In genomic region chr1:121567521-121568489, GRCm38 (mm10) we compare ENCODE assay signal across 8 mouse cellular contexts. TPM values are rescaled to one million over a fixed set of nuclear protein-coding genes. Genes with fewer than 3 reads are reported as not detected.
A peak's percentile ranks its signal among the peaks of the same experiment; 100 is the strongest.
DNase-seq lines count a peak whose midpoint lies in the region; ATAC-seq lines count a peak whose summit lies in the region.

Ddx18 (minus strand) TSS chr1:121567989.

- no peaks in the 10 kb centered on the region for H3K27me3 ChIP-seq in heart, embryonic 13.5 days (replicated peaks)
- H3K27me3 ChIP-seq in liver, embryonic 12.5 days (replicated peaks): no peaks in the 10 kb centered on the region
- H3K27me3 ChIP-seq in stomach, embryonic 15.5 days (replicated peaks): no peaks in the 10 kb centered on the region

- H3K27ac ChIP-seq in brown adipose tissue, adult 24 weeks (replicated peaks; ENCODE audit: low read depth, low read length): no peak within 1 kb of the TSS
- H3K27ac ChIP-seq in heart, embryonic 13.5 days (replicated peaks): 0 out of 2 replicates have a peak within 1 kb of the TSS, but pooled peaks have one; percentile 30
- H3K27ac ChIP-seq in liver, embryonic 12.5 days: peak within 1 kb of the TSS; percentile 45; the same call in 1 of the 2 replicates
- peak within 1 kb of the TSS; percentile 69 for H3K27ac ChIP-seq in stomach, embryonic 15.5 days

- peak; percentile 87 for ATAC-seq in heart, embryonic 13.5 days (ENCODE audit: extremely low read depth, insufficient number of reproducible peaks, low FRiP score, low TSS enrichment)
- ATAC-seq in liver, embryonic 12.5 days: peak; percentile 98
- ATAC-seq in stomach, embryonic 15.5 days (ENCODE audit: insufficient read depth, low FRiP score, low read depth): peak; percentile 97

- H3K4me2 ChIP-seq in heart, embryonic 13.5 days: peak within 1 kb of the TSS; percentile 86
- peak within 1 kb of the TSS; percentile 77 for H3K4me2 ChIP-seq in liver, embryonic 12.5 days
- H3K4me2 ChIP-seq in stomach, embryonic 15.5 days: peak within 1 kb of the TSS; percentile 54

- H3K4me1 ChIP-seq in brown adipose tissue, adult 24 weeks (ENCODE audit: control insufficient read depth, insufficient read depth, insufficient read length, low read length): no peaks in the 10 kb centered on the region; the same call in 1 of the 2 replicates
- H3K4me1 ChIP-seq in heart, embryonic 13.5 days: peaks cover 8% of the 10 kb centered on the region
- peaks cover 8% of the 10 kb centered on the region for H3K4me1 ChIP-seq in liver, embryonic 12.5 days
- H3K4me1 ChIP-seq in stomach, embryonic 15.5 days: 0 out of 2 replicates have a peak, but pooled peaks cover 2% of the 10 kb centered on the region

- peak within 1 kb of the TSS; percentile 91 for H3K4me3 ChIP-seq in brown adipose tissue, adult 24 weeks (ENCODE audit: insufficient read depth, low read depth, low read length)
- H3K4me3 ChIP-seq in heart, embryonic 13.5 days: peak within 1 kb of the TSS; percentile 73
- H3K4me3 ChIP-seq in liver, embryonic 12.5 days: peak within 1 kb of the TSS; percentile 83
- H3K4me3 ChIP-seq in stomach, embryonic 15.5 days (replicated peaks): peak within 1 kb of the TSS; percentile 81

- peak; percentile 96 for DNase-seq in CD4-positive, CD25-positive, alpha-beta regulatory T cell, adult 2 months (ENCODE audit: low read depth, low spot score)
- DNase-seq in fat pad, adult 2 months (ENCODE audit: extremely low read depth, low read depth, low spot score): peak; percentile 37
- DNase-seq in kidney, postnatal 10 days: peak; percentile 99
- peak; percentile 91 to 95 for DNase-seq in natural killer cell, adult 2 months (ENCODE audit: low spot score in 2 of 2)

- WGBS in heart, embryonic 13.5 days: 7% methylated on average over 53 of the region's 53 CpGs
- WGBS in liver, embryonic 12.5 days (ENCODE audit: insufficient replicate concordance): 6% methylated on average over 53 of the region's 53 CpGs
- WGBS in stomach, embryonic 15.5 days: 6% methylated on average over 53 of the region's 53 CpGs

- peak within 1 kb of the TSS; percentile 81 for H3K9ac ChIP-seq in heart, embryonic 13.5 days
- H3K9ac ChIP-seq in liver, embryonic 12.5 days: peak within 1 kb of the TSS; percentile 80
- H3K9ac ChIP-seq in stomach, embryonic 15.5 days: peak within 1 kb of the TSS; percentile 50

- H3K36me3 ChIP-seq in heart, embryonic 13.5 days: peaks cover 28% of the 10 kb centered on the region
- peaks cover 28% of the 10 kb centered on the region for H3K36me3 ChIP-seq in liver, embryonic 12.5 days
- H3K36me3 ChIP-seq in stomach, embryonic 15.5 days: peaks cover 17% of the 10 kb centered on the region

- no peaks in the 10 kb centered on the region for H3K9me3 ChIP-seq in heart, embryonic 13.5 days
- no peaks in the 10 kb centered on the region for H3K9me3 ChIP-seq in liver, embryonic 12.5 days (replicated peaks)
- H3K9me3 ChIP-seq in stomach, embryonic 15.5 days: no peaks in the 10 kb centered on the region

RNA-seq across cellular contexts. Expression of gene Ddx18, which starts in this region (rescaled TPM):
- 12.2 and 13.6 TPM in 2 replicates for polyA plus RNA-seq in brown adipose tissue, adult 24 weeks (2012; ENCODE audit: insufficient read depth, insufficient read length, missing spikeins)
- polyA plus RNA-seq in heart, embryonic 13.5 days (2015; fragmentation: Nextera tagmentation; extraction: Ambion mirVana): 33.9 and 34.8 TPM in 2 replicates
- polyA plus RNA-seq in liver, embryonic 12.5 days (2016; fragmentation: Nextera tagmentation; extraction: Ambion mirVana): 62.0 and 62.1 TPM in 2 replicates
- 58.7 and 61.7 TPM in 2 replicates for polyA plus RNA-seq in stomach, embryonic 15.5 days (2015; fragmentation: Nextera tagmentation; extraction: Ambion mirVana)

Comparison
In these comparisons a context has a peak if more than half of its experiments do, and no peak if none do; other contexts are left out.
1. DNase-seq: peak in every context shown above with its lines; median percentile 99 in kidney, postnatal 10 days; 96 in CD4-positive, CD25-positive, alpha-beta regulatory T cell, adult 2 months; 93 in natural killer cell, adult 2 months; 37 in fat pad, adult 2 months.